Mouse (Mus musculus) neutrophil, adult 65 days (primary cell): ENCODE measurements around the gene Ube2r2. TPM values are rescaled to one million over a fixed set of nuclear protein-coding genes. Genes with fewer than 3 reads are reported as not detected.

Experiments
- total RNA-seq: library from RNA; stranded (reverse); gene quantifications from 2 replicates; pipeline ENCODE4 v1.2.4, GENCODE M21; 2023

Gene Ube2r2
- 41.8 and 42.2 TPM in 2 replicates for total RNA-seq

GRCm38 (mm10) chr4:41135711-41136453 is at the start of gene Ube2r2:
Gene Ube2r2 (plus strand): TSS chr4:41135743.

GRCm38 (mm10) chr4:41097871-41098576 is 37.5 kb upstream of the Ube2r2 start, which contains the start of gene Aqp3:
Gene Aqp3 (minus strand): TSS chr4:41098183.

GRCm38 (mm10) chr4:41124180-41124951 is 11.2 kb upstream of the Ube2r2 start, which contains the start of gene Nol6:
Gene Nol6 (minus strand): TSS chr4:41124455.

Other genes with a start within 250 kb of the Ube2r2 start
- gene Spink4, start 215.7 kb upstream of the Ube2r2 start, total RNA-seq = not detected in 2 replicates
- 51.3 and 54.6 TPM in 2 replicates for gene Bag1, start 187.4 kb upstream of the Ube2r2 start, total RNA-seq
- gene Chmp5, start 187.3 kb upstream of the Ube2r2 start, total RNA-seq = 48.4 and 52.3 TPM in 2 replicates
- gene Nfx1, start 164.8 kb upstream of the Ube2r2 start, total RNA-seq = 25.4 and 32.6 TPM in 2 replicates
- not detected in 2 replicates for gene Aqp7, start 87.6 kb upstream of the Ube2r2 start, total RNA-seq
- gene Aqp3, start 37.6 kb upstream of the Ube2r2 start, total RNA-seq = not detected in 2 replicates
- 20.4 and 27.0 TPM in 2 replicates for gene Nol6, start 11.3 kb upstream of the Ube2r2 start, total RNA-seq
- gene Ubap2, start 139.4 kb downstream of the Ube2r2 start, total RNA-seq = 22.1 and 24.2 TPM in 2 replicates
- gene Dcaf12, start 179.1 kb downstream of the Ube2r2 start, total RNA-seq = 47.9 and 50.3 TPM in 2 replicates
- gene Ubap1, start 213.3 kb downstream of the Ube2r2 start, total RNA-seq = 89.5 and 135 TPM in 2 replicates